In genomic region chr16:89985702-89986481, GRCm38 (mm10) we compare ENCODE assay signal across 8 mouse cellular contexts.
DNase-seq lines count a peak whose midpoint lies in the region; ATAC-seq lines count a peak whose summit lies in the region.

No protein-coding gene starts in this region.

- no peaks in the 10 kb centered on the region for H3K36me3 ChIP-seq in splenic B cell, adult 2 months (ENCODE audit: control insufficient read depth, insufficient read depth, low read length, poor library complexity, severe bottlenecking)

- ATAC-seq in hematopoietic stem cell, adult 5-6 weeks (replicated peaks in 1 of 2; ENCODE audit: insufficient read depth in 1 of 2, low FRiP score in 2 of 2, low TSS enrichment in 1 of 2, low read depth in 1 of 2, poor library complexity in 2 of 2, severe bottlenecking in 2 of 2) = peak; percentile 93 to 95

- no peaks in the 10 kb centered on the region for H3K27me3 ChIP-seq in splenic B cell, adult 2 months (ENCODE audit: control insufficient read depth, insufficient read depth, low read length, poor library complexity, severe bottlenecking)

- DNase-seq in ovary, adult 18-20 months (ENCODE audit: low spot score) = peak; percentile 62
- DNase-seq in ovary, postnatal 14 days (ENCODE audit: low spot score) = no peak
- DNase-seq in adrenal gland, postnatal 36 days = peak; percentile 62 to 65
- DNase-seq in splenic B cell, adult 2 months (ENCODE audit: low read depth, low spot score) = peak; percentile 27
- no peak for DNase-seq in layer of hippocampus, postnatal 14 days (ENCODE audit: low spot score in 2 of 2)
- no peak for DNase-seq in layer of hippocampus, adult 18-20 months (ENCODE audit: low spot score in 2 of 2)
- DNase-seq in urinary bladder, adult 2 months (ENCODE audit: low spot score) = no peak

Comparison
In these comparisons a context has a peak if more than half of its experiments do, and no peak if none do; other contexts are left out.
1. DNase-seq: peak in ovary, adult 18-20 months (single experiment), adrenal gland, postnatal 36 days (2 of 2) and splenic B cell, adult 2 months (single experiment); none in ovary, postnatal 14 days (single experiment), layer of hippocampus, postnatal 14 days (0 of 2), layer of hippocampus, adult 18-20 months (0 of 2) and urinary bladder, adult 2 months (single experiment).